Mouse (Mus musculus) forebrain, embryonic 12.5 days (tissue): Measurements from ENCODE around the gene Stambp. TPM values are rescaled to one million over a fixed set of nuclear protein-coding genes. Genes with fewer than 3 reads are reported as not detected.

ENCODE experiments used
- ATAC-seq: fragments of 200-750 bp; cut with Nextera tagmentation; 2 replicates; pipeline ENCODE4 v1.8.0; 2017; ENCODE audit warnings: moderate TSS enrichment; ENCODE audit not compliant: low FRiP score
- H3K27ac ChIP-seq: fragments of 300-500 bp; sonication (generic); 2 replicates; pipeline ENCODE4 v1.5.1; 2016; ENCODE audit warnings: mild to moderate bottlenecking
- H3K27me3 ChIP-seq: fragments of 300-500 bp; sonication (generic); 2 replicates; pipeline ENCODE4 v1.6.1; 2016; ENCODE audit warnings: mild to moderate bottlenecking
- H3K36me3 ChIP-seq: fragments of 300-500 bp; sonication (generic); replicated peaks from 2 replicates; pipeline ENCODE4 v1.6.1; 2016; ENCODE audit warnings: mild to moderate bottlenecking
- H3K4me1 ChIP-seq: fragments of 300-500 bp; sonication (generic); 2 replicates; pipeline ENCODE4 v1.6.1; 2016
- H3K4me2 ChIP-seq: fragments of 300-500 bp; sonication (generic); 2 replicates; pipeline ENCODE4 v1.6.1; 2016; ENCODE audit warnings: mild to moderate bottlenecking, moderate library complexity
- H3K4me3 ChIP-seq: fragments of 300-500 bp; sonication (generic); replicated peaks from 2 replicates; pipeline ENCODE4 v1.5.1; 2016; ENCODE audit warnings: mild to moderate bottlenecking
- H3K9ac ChIP-seq: fragments of 300-500 bp; sonication (generic); 2 replicates; pipeline ENCODE4 v1.6.1; 2016; ENCODE audit warnings: mild to moderate bottlenecking
- H3K9me3 ChIP-seq: fragments of 300-500 bp; sonication (generic); 2 replicates; pipeline ENCODE4 v1.6.1; 2016
- WGBS: fragments of 180-500 bp; shearing (Covaris S2); methylation state at CpG from one replicate; pipeline ENCODE4 v1.1.7; 2016; 5-methylcytosine and 5-hydroxymethylcytosine counted together
- polyA plus RNA-seq: library from polyadenylated mRNA; unstranded; fragments of >200 nt; fragmentation: Nextera tagmentation; extraction: Ambion mirVana; gene quantifications from 2 replicates; pipeline ENCODE4 v1.2.1, GENCODE M21; 2016

Gene Stambp
- polyA plus RNA-seq, 1 experiment from 2014 or later: 27.7 TPM

DNA sequence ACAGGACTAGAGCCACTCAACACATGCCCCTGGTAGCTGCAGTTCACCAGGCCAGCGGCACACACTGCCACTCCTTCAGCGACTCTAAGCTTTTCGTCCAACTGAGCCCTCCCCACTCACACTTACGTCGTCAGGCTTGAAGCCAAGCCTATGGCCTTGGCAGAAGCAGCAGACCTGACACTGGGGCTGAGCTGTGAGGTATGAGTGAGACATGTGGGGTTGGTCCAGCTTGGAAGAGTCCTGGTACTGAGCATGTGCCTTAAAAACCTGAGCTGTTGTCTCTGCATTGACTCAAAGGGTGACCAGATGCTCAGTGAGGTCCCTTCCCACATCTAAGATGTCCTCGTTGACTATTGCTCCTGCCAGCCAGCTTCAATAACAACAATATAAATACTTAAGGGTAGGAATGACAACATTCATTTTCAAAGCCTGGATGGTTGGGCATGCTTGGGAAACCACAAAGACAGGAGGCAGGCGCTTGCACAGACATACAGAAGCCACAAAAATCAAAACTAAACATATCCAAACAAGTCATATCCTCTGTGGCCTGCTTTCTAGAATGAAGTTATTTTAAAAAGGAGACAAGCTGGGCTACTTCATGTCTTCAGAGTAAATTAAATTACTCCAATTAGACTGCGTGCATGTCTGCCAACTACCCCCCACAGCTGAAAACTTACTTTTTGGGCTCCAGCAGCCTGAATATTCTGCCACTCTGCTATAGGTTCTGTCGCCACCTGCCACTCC lies 76.3 kb downstream of the Stambp start:
- Histone ChIP-seq H3K4me2 (no peak overlapping the region), H3K9ac (no peak overlapping the region), H3K9me3 (no peaks in the 10 kb centered on the region), H3K27me3 (no peaks in the 10 kb centered on the region), H3K36me3 (peaks cover 56% of the 10 kb centered on the region), H3K27ac (no peak overlapping the region), H3K4me3 (no peak overlapping the region), H3K4me1 (no peaks in the 10 kb centered on the region)
- no peak for ATAC-seq
- WGBS: 94% methylated on average over 9 of the region's 9 CpGs

Other genes with a start within 250 kb of the Stambp start
- gene Mthfd2, start 246.8 kb downstream of the Stambp start, polyA plus RNA-seq: 35.8 and 37.4 TPM in 2 replicates
- gene Mob1a, start 246.7 kb downstream of the Stambp start, polyA plus RNA-seq: 56.3 and 57.3 TPM in 2 replicates
- gene Bola3, start 223.6 kb downstream of the Stambp start, polyA plus RNA-seq: 106 and 109 TPM in 2 replicates
- gene Tet3, start 113.6 kb downstream of the Stambp start, polyA plus RNA-seq: 62.7 and 74.3 TPM in 2 replicates
- gene Dguok, start 65.8 kb downstream of the Stambp start, polyA plus RNA-seq: 56.3 and 64.7 TPM in 2 replicates
- gene Actg2, start 36.5 kb downstream of the Stambp start, polyA plus RNA-seq: 2.2 and 4.3 TPM in 2 replicates
- gene Clec4f, start 83.5 kb upstream of the Stambp start, polyA plus RNA-seq: not detected in 2 replicates
- not detected in 2 replicates for gene Cd207, start 105.1 kb upstream of the Stambp start, polyA plus RNA-seq
- 0.63 and 1.3 TPM in 2 replicates for gene Vax2, start 138.5 kb upstream of the Stambp start, polyA plus RNA-seq
- gene Atp6v1b1, start 170.3 kb upstream of the Stambp start, polyA plus RNA-seq: 0.12 TPM in 1 of 2 replicates, not detected in the other
- gene Ankrd53, start 189.9 kb upstream of the Stambp start, polyA plus RNA-seq: 0.15 and 0.23 TPM in 2 replicates
- 61.6 and 72.0 TPM in 2 replicates for gene Tex261, start 203.1 kb upstream of the Stambp start, polyA plus RNA-seq
- gene Nagk, start 222.3 kb upstream of the Stambp start, polyA plus RNA-seq: 49.4 and 49.9 TPM in 2 replicates